Mouse (Mus musculus) midbrain, postnatal 0 days (tissue): ENCODE measurements around the gene Dock1. TPM values are rescaled to one million over a fixed set of nuclear protein-coding genes. Genes with fewer than 3 reads are reported as not detected.

Experiments used
- ATAC-seq: fragments of 200-750 bp; cut with Nextera tagmentation; 2 replicates; pipeline ENCODE4 v1.8.0; 2017; ENCODE audit warnings: moderate number of reproducible peaks, mild to moderate bottlenecking, moderate TSS enrichment, moderate library complexity; ENCODE audit not compliant: low FRiP score
- DNase-seq: peaks from one replicate; pipeline ENCODE4 v3.0.0-alpha.2; 2015; ENCODE audit warnings: low spot score
- H3K27ac ChIP-seq: fragments of 300-500 bp; sonication (generic); 2 replicates; pipeline ENCODE4 v1.5.1; 2014; ENCODE audit warnings: low read depth, mild to moderate bottlenecking, low read length, mixed read lengths
- H3K27me3 ChIP-seq: fragments of 300-500 bp; sonication (generic); 2 replicates; pipeline ENCODE4 v1.6.1; 2014; ENCODE audit warnings: low read length, control low read depth, mixed read lengths; ENCODE audit not compliant: insufficient read depth
- H3K36me3 ChIP-seq: fragments of 300-500 bp; sonication (generic); 2 replicates; pipeline ENCODE4 v1.6.1; 2014; ENCODE audit warnings: low read length, control low read depth, mixed read lengths; ENCODE audit not compliant: insufficient read depth
- H3K4me1 ChIP-seq: fragments of 300-500 bp; sonication (generic); 2 replicates; pipeline ENCODE4 v1.6.1; 2014; ENCODE audit warnings: mild to moderate bottlenecking, control low read depth, antibody characterized with exemption, low read length, mixed read lengths; ENCODE audit not compliant: insufficient read depth
- H3K4me2 ChIP-seq: fragments of 300-500 bp; sonication (generic); 2 replicates; pipeline ENCODE4 v1.6.1; 2014; ENCODE audit warnings: low read depth, mild to moderate bottlenecking, low read length, mixed read lengths; ENCODE audit not compliant: poor library complexity, severe bottlenecking
- H3K4me3 ChIP-seq: fragments of 300-500 bp; sonication (generic); 2 replicates; pipeline ENCODE4 v1.5.1; 2014; ENCODE audit warnings: low read depth, mild to moderate bottlenecking, low read length, moderate library complexity
- H3K9ac ChIP-seq: fragments of 300-500 bp; sonication (generic); replicated peaks from 2 replicates; pipeline ENCODE4 v1.6.1; 2014; ENCODE audit warnings: mild to moderate bottlenecking, low read length, moderate library complexity, mixed read lengths; ENCODE audit not compliant: poor library complexity, severe bottlenecking
- H3K9me3 ChIP-seq: fragments of 300-500 bp; sonication (generic); 2 replicates; pipeline ENCODE4 v1.6.1; 2016; ENCODE audit warnings: low read length, control low read depth
- CTCF ChIP-seq: IDR thresholded peaks from 2 replicates; pipeline ENCODE4 v1.5.1; 2016; ENCODE audit warnings: antibody characterized with exemption, mild to moderate bottlenecking
- WGBS: fragments of 180-500 bp; shearing (Covaris S2); extraction: QIAGEN DNeasy Blood & Tissue Kit; methylation state at CpG from one replicate; pipeline ENCODE4 v1.1.7; 2014; 5-methylcytosine and 5-hydroxymethylcytosine counted together
- polyA plus RNA-seq: library from polyadenylated mRNA; unstranded; fragments of >200 nt; fragmentation: Nextera tagmentation; extraction: Ambion mirVana; gene quantifications from 2 replicates; pipeline ENCODE4 v1.2.1, GENCODE M21; 2015
- total RNA-seq: library from RNA; depleted of rRNA; stranded (reverse); fragments of >200 nt; gene quantifications from 2 replicates; pipeline ENCODE4 v1.2.3, GENCODE M21; 2014

Gene Dock1
- total and polyA plus RNA-seq, 2 experiments from 2014 or later = 5.3 to 14.2 TPM

DNA sequence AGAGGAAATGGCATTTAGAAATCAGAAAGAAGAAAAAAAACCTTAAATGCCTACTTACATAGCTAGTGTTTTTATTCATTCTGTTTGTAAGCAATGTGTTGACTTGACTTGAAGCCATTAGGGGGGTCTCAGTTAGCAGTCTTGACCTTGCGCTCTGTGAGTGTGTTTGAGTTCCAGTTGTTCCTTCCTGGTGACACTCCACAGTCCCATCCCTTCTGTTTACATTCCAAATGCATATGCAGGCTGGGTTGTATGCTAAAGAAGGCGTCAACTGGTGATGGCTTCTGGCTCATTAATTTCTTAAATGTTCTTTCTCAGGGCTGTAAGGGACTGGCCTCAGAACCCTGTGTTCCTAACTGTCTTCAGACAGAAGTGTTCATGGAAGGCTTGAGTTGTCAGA is 291.2 kb downstream of the Dock1 start:
- ATAC-seq (no peak), DNase-seq (no peak)
- Histone ChIP-seq H3K4me1 (no peaks in the 10 kb centered on the region), H3K9ac (no peak overlapping the region), H3K4me3 (no peak overlapping the region), H3K36me3 (no peaks in the 10 kb centered on the region), H3K27me3 (no peaks in the 10 kb centered on the region), H3K4me2 (no peak overlapping the region), H3K27ac (no peak overlapping the region), H3K9me3 (no peaks in the 10 kb centered on the region)
- WGBS = 93% methylated on average over 2 of the region's 2 CpGs
- no peak for TF ChIP-seq CTCF

DNA sequence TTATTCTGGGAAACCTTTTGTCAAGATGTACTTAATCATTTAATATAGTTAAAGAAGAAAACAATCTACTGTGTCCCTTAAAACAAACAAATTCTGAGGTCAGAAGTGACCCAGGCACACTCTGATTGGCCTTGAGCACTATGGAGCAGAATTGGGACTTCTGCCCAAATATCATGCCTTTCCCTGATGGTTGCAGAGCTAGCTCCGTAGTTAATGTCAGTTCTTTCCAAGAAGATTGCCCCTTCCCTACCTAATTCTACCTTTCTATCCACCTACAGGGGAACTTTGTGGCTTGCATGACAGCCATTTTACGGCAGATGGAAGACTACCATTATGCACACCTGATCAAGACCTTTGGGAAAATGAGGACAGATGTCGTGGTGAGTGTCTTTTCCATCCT is 319.8 kb downstream of the Dock1 start:
- Histone ChIP-seq H3K4me1 (no peaks in the 10 kb centered on the region), H3K4me2 (no peak overlapping the region), H3K9ac (no peak overlapping the region), H3K27me3 (no peaks in the 10 kb centered on the region), H3K4me3 (no peak overlapping the region), H3K36me3 (no peaks in the 10 kb centered on the region), H3K9me3 (no peaks in the 10 kb centered on the region), H3K27ac (no peak overlapping the region)
- no peak for TF ChIP-seq CTCF
- ATAC-seq (no peak), DNase-seq (no peak)
- 87% methylated on average over 3 of the region's 3 CpGs for WGBS

DNA sequence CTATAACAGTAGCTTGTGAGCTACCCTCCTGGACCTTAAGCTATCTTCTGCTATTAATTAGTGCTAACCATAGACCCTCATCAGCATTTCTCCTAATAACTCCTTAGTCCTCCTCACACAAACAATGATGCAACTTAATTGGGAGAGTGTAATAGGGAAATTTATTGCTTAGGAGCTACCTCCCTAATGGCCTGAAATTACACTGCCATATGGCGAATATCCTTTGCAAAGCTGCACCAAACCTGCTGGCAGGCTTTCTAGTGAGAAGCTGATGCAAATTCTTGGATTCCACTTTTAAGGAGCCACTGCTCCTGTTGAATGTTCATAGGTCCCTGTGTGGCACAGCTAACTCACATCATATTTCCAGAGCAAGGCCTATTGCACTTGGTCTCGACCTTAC is 320.5 kb downstream of the Dock1 start:
- Histone ChIP-seq H3K4me2 (no peak overlapping the region), H3K36me3 (no peaks in the 10 kb centered on the region), H3K4me3 (no peak overlapping the region), H3K4me1 (no peaks in the 10 kb centered on the region), H3K27ac (no peak overlapping the region), H3K9ac (no peak overlapping the region), H3K27me3 (no peaks in the 10 kb centered on the region), H3K9me3 (no peaks in the 10 kb centered on the region)
- 89% methylated on average over 2 of the region's 2 CpGs for whole genome bisulfite sequencing
- no peak for TF ChIP-seq CTCF
- ATAC-seq (no peak), DNase-seq (no peak)

DNA sequence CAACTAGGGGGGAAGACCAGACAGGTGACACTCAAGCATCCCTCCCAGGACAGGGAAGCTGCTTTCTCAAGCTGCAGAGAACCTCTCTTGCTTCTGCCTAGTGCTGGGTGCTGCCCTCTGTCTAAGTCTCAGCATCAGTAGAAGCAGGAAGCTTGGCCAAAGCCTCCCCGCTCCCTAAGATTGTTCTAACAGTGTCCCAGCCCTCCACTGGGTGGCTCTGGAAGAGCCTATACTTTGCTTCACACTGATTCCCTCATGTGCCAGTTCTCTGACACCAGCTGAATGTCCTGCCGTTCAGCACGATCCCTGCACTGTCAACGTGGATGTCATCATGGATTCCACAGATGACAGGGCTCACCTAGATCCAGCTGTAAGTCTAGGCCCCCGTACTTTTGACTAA is 324.5 kb downstream of the Dock1 start:
- 85% methylated on average over 5 of the region's 5 CpGs for WGBS

DNA sequence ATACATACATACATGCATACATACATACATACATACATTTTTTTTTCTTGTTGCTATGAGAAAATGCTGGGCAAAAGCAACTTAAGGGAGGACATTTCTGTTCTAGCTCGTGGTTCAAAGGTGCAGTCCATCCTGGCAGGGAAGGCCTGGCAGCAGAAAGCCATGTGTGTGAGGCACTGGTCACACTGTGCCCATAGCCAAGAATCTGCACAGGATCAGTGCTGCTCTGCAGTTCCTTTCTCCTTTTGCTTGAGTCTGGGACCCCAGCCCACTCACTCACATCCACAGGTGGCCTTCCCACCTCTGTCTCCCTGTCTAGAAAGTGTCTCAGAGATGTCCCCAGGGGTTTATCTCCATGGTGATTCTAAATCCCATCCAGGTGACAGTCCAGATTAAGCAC is 331.8 kb downstream of the Dock1 start:
- 86% methylated on average over 1 of the region's 1 CpGs for WGBS
- TF ChIP-seq CTCF = no peak
- ATAC-seq = no peak
- no peak overlapping the region for H3K9ac ChIP-seq
- no peak overlapping the region for H3K4me2 ChIP-seq
- no peak overlapping the region for H3K27ac ChIP-seq
- no peaks in the 10 kb centered on the region for H3K9me3 ChIP-seq
- DNase-seq = no peak
- no peaks in the 10 kb centered on the region for H3K27me3 ChIP-seq
- no peaks in the 10 kb centered on the region for H3K36me3 ChIP-seq
- H3K4me3 ChIP-seq = no peak overlapping the region
- no peaks in the 10 kb centered on the region for H3K4me1 ChIP-seq

More for the DNA sequence above, 324.5 kb downstream of the Dock1 start:
- Histone ChIP-seq H3K36me3 (no peaks in the 10 kb centered on the region), H3K9me3 (no peaks in the 10 kb centered on the region), H3K27me3 (no peaks in the 10 kb centered on the region), H3K27ac (no peak overlapping the region), H3K4me2 (no peak overlapping the region), H3K4me3 (no peak overlapping the region), H3K9ac (no peak overlapping the region), H3K4me1 (no peaks in the 10 kb centered on the region)
- DNase-seq = no peak
- no peak for ATAC-seq
- TF ChIP-seq CTCF = peak; percentile 36; the same call in 1 of the 2 replicates

DNA sequence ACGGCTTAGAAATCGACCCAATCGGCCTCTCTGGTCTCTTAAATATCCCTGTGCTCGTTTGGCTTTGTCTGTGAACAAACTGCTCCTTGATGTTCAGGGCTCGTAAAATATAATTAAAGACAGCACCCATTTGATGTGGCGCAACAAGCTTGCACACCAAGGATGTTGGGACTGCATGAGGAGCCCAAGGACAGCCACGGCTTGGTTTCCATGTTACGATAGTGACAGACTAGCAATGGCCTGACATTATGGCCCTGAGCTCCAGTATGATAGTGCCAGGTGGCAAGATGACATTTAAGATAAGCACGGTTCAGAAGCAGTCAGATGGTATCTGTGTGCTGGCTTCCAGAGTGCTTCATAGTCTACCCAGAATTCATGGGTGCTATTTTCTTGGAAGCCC is 332.4 kb downstream of the Dock1 start:
- H3K4me1 ChIP-seq = no peaks in the 10 kb centered on the region
- no peak overlapping the region for H3K9ac ChIP-seq
- no peak for TF ChIP-seq CTCF
- H3K36me3 ChIP-seq = no peaks in the 10 kb centered on the region
- no peak for ATAC-seq
- H3K9me3 ChIP-seq = no peaks in the 10 kb centered on the region
- no peak overlapping the region for H3K4me3 ChIP-seq
- no peak overlapping the region for H3K4me2 ChIP-seq
- no peak for DNase-seq
- H3K27ac ChIP-seq = no peak overlapping the region
- WGBS = 80% methylated on average over 9 of the region's 9 CpGs
- no peaks in the 10 kb centered on the region for H3K27me3 ChIP-seq
